Mouse (Mus musculus) thymus, adult 2 months (tissue): ENCODE results near the gene Lbhd2.

Source experiments
- CTCF ChIP-seq: fragments of 200-500 bp; IDR thresholded peaks from 2 replicates; pipeline ENCODE4 v1.5.1; 2012; ENCODE audit warnings: mild to moderate bottlenecking, control low read depth, low read length, moderate library complexity, borderline replicate concordance; ENCODE audit not compliant: control insufficient read depth, poor library complexity, insufficient read depth; ENCODE audit errors: extremely low read depth
- POLR2A ChIP-seq: fragments of 200-500 bp; IDR thresholded peaks from 2 replicates; pipeline ENCODE4 v1.6.1; 2012; ENCODE audit warnings: mild to moderate bottlenecking, low read length, control low read depth, moderate library complexity; ENCODE audit not compliant: control insufficient read depth, poor library complexity, insufficient read depth; ENCODE audit errors: extremely low read depth

- no peak for TF ChIP-seq POLR2A
- TF ChIP-seq CTCF: no peak
Observed at GRCm38 (mm10) chr12:111432097-111432496, 25.5 kb downstream of the Lbhd2 start.
